Mouse (Mus musculus): ENCODE measurements around the gene Wbp2nl. TPM values are rescaled to one million over a fixed set of nuclear protein-coding genes. Genes with fewer than 3 reads are reported as not detected.

The Wbp2nl gene
- total and polyA plus RNA-seq, 3 experiments, result 0.11 TPM; not detected in 2

DNA sequence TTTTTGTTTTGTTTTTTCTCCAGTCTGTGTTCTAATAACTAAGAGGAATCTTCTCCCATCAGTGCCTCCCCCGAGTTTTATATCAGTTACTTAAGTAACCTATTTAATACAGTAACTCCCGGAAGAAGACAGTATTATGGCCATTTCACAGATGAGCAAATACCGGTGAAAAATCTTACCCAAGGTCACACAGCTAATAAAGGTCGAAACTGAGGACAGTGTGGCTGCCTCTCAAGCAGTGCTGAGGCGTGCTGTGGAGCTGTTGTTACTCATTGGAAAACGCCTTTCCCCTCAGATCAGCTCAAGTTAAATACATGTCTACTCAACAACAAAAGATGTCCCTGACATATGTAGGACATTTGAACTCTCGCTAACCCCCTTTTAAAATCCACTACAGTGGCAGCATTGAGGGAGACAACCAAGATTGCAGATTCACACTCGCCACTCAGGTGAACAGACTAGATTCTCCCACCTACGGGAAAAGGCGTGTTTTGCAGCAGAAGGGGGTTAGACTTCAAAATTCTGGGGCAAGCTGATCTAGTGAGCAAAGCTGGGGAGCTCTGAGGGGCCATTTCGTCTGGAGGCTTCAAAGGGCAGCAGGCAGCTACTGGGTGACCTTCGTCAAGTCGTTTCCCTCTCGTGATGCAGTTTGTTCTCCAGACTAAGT, 54.5 kb downstream of the Wbp2nl start:
- no peaks in the 10 kb centered on the region for H3K27me3 ChIP-seq (ENCODE audit: insufficient read depth, low read length)
- DNase-seq (ENCODE audit: low spot score) (no peak), ATAC-seq (ENCODE audit: extremely low read depth, insufficient number of reproducible peaks, low FRiP score, poor library complexity, severe bottlenecking) (no peak)

DNA sequence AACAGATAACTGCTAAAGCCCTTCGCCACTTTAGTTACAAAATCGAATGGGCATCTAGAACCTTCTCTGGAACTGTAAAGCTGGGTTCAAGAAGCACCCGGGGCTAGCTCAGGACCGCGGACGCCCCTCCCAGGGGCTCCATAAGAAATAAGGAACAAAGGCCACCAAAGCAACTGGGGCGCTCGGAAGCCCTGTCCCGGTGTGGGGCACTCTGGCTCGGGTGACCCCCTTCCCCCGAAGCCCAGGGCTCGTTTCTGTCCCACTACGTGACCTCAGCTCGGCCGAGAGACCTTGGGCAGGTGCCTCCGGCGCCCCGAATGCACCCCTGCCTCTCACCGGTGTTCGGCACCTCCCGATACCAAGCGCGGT, 55.0 kb downstream of the Wbp2nl start:
- no peak for ATAC-seq (ENCODE audit: extremely low read depth, insufficient number of reproducible peaks, low FRiP score, poor library complexity, severe bottlenecking)
- TF ChIP-seq GATA2 (IDR thresholded peaks at IDR 0.05; ENCODE audit: borderline replicate concordance, low read depth, low read length) (no peak), POLR2AphosphoS5 (IDR thresholded peaks at IDR 0.05; ENCODE audit: insufficient replicate concordance, low read depth, low read length) (no peak)

More for the DNA sequence above, 54.5 kb downstream of the Wbp2nl start:
- Histone ChIP-seq H3K9me3 (replicated peaks) (0 out of 2 replicates have a peak, but pooled peaks cover 3% of the 10 kb centered on the region), H3K36me3 (replicated peaks) (peaks cover 54% of the 10 kb centered on the region), H3K4me3 (ENCODE audit: low read depth, low read length) (peak overlapping the region; percentile 94), H3K4me1 (ENCODE audit: insufficient read depth, low read depth, low read length) (peaks cover 60% of the 10 kb centered on the region)
- TF ChIP-seq TAL1 (conservative IDR thresholded peaks at IDR 0.05; ENCODE audit: low read depth, low read length), result no peak
- no peak for TF ChIP-seq GATA1 (IDR thresholded peaks at IDR 0.05; ENCODE audit: borderline replicate concordance, low read length)
- no peak for TF ChIP-seq CTCF (IDR thresholded peaks at IDR 0.05; ENCODE audit: low read depth, low read length)
- TF ChIP-seq POLR2AphosphoS5 (IDR thresholded peaks at IDR 0.05; ENCODE audit: insufficient replicate concordance, low read depth, low read length), result no peak
- no peak for TF ChIP-seq GATA2 (IDR thresholded peaks at IDR 0.05; ENCODE audit: borderline replicate concordance, low read depth, low read length)

DNA sequence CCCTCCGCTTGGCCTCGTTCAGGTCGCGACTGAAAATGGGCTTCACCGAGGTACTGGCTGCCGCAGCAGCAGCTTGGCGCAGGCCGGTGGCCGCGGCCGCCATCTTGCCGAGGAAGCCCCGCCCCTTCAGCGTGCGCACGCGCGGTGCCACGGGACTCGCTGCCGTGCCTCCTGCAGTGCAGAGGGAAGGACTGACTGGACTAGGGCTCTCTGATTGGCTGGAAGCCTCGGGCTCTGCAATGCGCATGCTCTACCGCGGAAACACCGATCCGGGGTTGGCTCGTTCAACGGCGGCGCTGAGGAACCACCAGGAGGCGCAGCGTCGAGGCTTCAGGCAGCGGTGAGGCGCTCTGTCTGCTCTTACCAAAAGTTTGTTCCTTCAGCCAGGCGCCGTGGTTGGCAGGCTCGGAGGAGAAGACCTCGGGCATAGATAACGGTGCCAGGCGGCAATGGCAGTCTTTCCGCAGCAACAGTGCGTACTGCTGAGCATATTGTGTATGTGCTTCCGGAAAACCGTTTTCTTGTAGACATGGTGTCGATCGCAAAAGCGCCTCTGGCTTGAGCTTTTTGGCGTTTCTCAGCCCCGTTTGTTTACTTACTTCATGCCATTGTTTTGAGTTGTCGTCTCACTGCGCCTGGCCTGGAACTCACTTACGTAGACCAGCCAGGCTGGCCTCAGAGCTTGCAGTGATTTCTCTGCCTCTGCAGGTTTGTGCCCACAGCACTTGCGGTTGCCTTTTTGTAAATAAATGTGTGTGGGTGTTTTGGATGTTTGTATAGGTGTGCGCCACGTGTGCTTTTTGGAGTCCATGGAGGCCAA, 55.6 kb downstream of the Wbp2nl start, which contains the start of gene Ndufa6:
Ndufa6 (minus strand) TSS at position 197 of the 820 bp plus-strand sequence.
- Histone ChIP-seq H3K9me3 (replicated peaks) (0 out of 2 replicates have a peak, but pooled peaks cover 3% of the 10 kb centered on the region), H3K4me1 (ENCODE audit: insufficient read depth, low read depth, low read length) (peaks cover 60% of the 10 kb centered on the region), H3K27me3 (ENCODE audit: insufficient read depth, low read length) (no peaks in the 10 kb centered on the region), H3K4me3 (ENCODE audit: low read depth, low read length) (peak within 1 kb of the TSS; percentile 94), H3K36me3 (replicated peaks) (peaks cover 46% of the 10 kb centered on the region)
- DNase-seq (ENCODE audit: low spot score) (peak; percentile 97), ATAC-seq (ENCODE audit: extremely low read depth, insufficient number of reproducible peaks, low FRiP score, poor library complexity, severe bottlenecking) (peak; percentile 98)
- TF ChIP-seq POLR2AphosphoS5 (IDR thresholded peaks at IDR 0.05; ENCODE audit: insufficient replicate concordance, low read depth, low read length), result no peak
- no peak for TF ChIP-seq GATA1 (IDR thresholded peaks at IDR 0.05; ENCODE audit: borderline replicate concordance, low read length)
- TF ChIP-seq TAL1 (conservative IDR thresholded peaks at IDR 0.05; ENCODE audit: low read depth, low read length), result no peak
- no peak for TF ChIP-seq GATA2 (IDR thresholded peaks at IDR 0.05; ENCODE audit: borderline replicate concordance, low read depth, low read length)
- peak; percentile 66 for TF ChIP-seq CTCF (IDR thresholded peaks at IDR 0.05; ENCODE audit: low read depth, low read length)

More for the DNA sequence above, 55.0 kb downstream of the Wbp2nl start:
- Histone ChIP-seq H3K4me1 (ENCODE audit: insufficient read depth, low read depth, low read length) (peaks cover 59% of the 10 kb centered on the region), H3K36me3 (replicated peaks) (peaks cover 52% of the 10 kb centered on the region), H3K27me3 (ENCODE audit: insufficient read depth, low read length) (no peaks in the 10 kb centered on the region), H3K9me3 (replicated peaks) (0 out of 2 replicates have a peak, but pooled peaks cover 3% of the 10 kb centered on the region), H3K4me3 (ENCODE audit: low read depth, low read length) (peak overlapping the region; percentile 94)
- no peak for DNase-seq (ENCODE audit: low spot score)

DNA sequence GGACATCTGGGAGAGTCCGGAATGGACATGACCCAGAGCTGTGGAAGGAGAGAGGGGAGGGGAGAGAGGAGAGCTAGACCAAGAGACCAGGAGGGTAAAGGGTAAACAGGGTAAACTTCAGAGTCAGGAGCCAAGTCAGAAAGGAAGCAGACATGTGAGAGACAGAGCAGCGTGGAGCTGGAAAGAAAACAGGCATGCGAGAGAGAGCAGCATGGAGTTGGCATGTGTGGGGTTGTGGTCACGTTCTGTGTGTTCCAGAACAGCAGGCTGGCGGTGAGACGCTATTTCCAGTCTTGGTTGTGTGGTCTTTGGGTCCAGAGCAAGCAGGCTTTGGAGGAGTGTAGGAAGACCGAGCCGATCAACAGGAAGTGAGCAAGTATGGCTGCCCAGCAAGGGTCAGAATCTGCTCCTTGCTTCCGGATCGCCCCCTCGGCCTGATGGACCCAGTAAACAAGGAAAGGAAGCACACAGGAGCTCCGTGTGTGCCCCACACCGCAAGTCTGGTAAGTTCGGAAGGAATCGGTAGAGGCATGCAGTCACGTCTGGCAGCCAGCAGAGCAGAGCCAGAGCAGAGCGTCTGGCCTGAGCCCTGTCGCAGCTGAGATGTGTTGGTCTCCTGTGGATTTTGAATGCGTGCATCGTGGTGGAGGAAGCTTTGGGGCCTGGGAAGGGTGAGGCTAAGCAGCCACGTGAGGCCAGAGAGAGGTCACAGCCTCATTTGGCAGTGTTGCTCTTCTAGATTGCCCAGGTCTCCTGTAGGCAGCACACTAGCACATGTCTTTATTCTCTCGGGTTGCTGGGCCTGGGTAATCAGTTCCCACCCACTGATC, 59.9 kb downstream of the Wbp2nl start:
- DNase-seq (ENCODE audit: low spot score) (no peak), ATAC-seq (ENCODE audit: extremely low read depth, insufficient number of reproducible peaks, low FRiP score, poor library complexity, severe bottlenecking) (no peak)
- TF ChIP-seq TAL1 (conservative IDR thresholded peaks at IDR 0.05; ENCODE audit: low read depth, low read length) (no peak), CTCF (IDR thresholded peaks at IDR 0.05; ENCODE audit: low read depth, low read length) (no peak), POLR2AphosphoS5 (IDR thresholded peaks at IDR 0.05; ENCODE audit: insufficient replicate concordance, low read depth, low read length) (no peak), GATA2 (IDR thresholded peaks at IDR 0.05; ENCODE audit: borderline replicate concordance, low read depth, low read length) (no peak), GATA1 (IDR thresholded peaks at IDR 0.05; ENCODE audit: borderline replicate concordance, low read length) (no peak)
- Histone ChIP-seq H3K36me3 (replicated peaks) (peaks cover 15% of the 10 kb centered on the region), H3K9me3 (replicated peaks) (0 out of 2 replicates have a peak, but pooled peaks cover 3% of the 10 kb centered on the region), H3K4me1 (ENCODE audit: insufficient read depth, low read depth, low read length) (peaks cover 26% of the 10 kb centered on the region), H3K27me3 (ENCODE audit: insufficient read depth, low read length) (no peaks in the 10 kb centered on the region), H3K4me3 (ENCODE audit: low read depth, low read length) (no peak overlapping the region)

DNA sequence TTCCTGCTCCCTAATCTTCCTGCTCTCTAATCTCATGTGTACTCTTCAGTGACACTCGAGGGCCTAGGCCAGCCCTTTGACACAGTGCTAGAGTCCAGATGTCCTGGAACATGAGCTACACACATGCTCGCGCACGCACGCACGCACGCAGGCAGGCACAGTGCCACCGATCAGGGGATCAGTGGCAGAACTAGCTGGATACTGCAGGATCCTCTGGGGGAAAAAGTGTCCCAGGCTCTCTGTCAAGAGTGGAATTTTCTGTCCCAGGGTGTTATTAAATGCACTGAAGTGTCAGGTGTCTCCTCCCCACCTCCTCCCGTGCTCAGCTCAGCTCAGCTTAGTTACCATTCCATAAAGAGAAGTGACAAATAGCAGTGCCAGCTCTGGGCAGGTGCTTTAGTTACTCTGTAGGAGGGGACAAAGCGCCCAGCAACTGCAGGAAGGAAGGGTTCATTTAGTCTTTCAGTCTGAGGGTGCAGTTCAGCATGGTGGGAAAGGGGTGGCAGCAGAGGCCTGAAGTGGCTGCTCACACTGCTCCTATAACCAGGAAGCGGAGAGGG, 62.8 kb downstream of the Wbp2nl start:
- ATAC-seq (ENCODE audit: extremely low read depth, insufficient number of reproducible peaks, low FRiP score, poor library complexity, severe bottlenecking) (no peak), DNase-seq (ENCODE audit: low spot score) (no peak)
- H3K9me3 ChIP-seq (replicated peaks), result no peaks in the 10 kb centered on the region
- TF ChIP-seq GATA1 (IDR thresholded peaks at IDR 0.05; ENCODE audit: borderline replicate concordance, low read length) (no peak), CTCF (IDR thresholded peaks at IDR 0.05; ENCODE audit: low read depth, low read length) (no peak), GATA2 (IDR thresholded peaks at IDR 0.05; ENCODE audit: borderline replicate concordance, low read depth, low read length) (no peak), TAL1 (conservative IDR thresholded peaks at IDR 0.05; ENCODE audit: low read depth, low read length) (no peak), POLR2AphosphoS5 (IDR thresholded peaks at IDR 0.05; ENCODE audit: insufficient replicate concordance, low read depth, low read length) (no peak)
- no peaks in the 10 kb centered on the region for H3K27me3 ChIP-seq (ENCODE audit: insufficient read depth, low read length)
- no peak overlapping the region for H3K4me3 ChIP-seq (ENCODE audit: low read depth, low read length)
- H3K4me1 ChIP-seq (ENCODE audit: insufficient read depth, low read depth, low read length), result peaks cover 17% of the 10 kb centered on the region
- H3K36me3 ChIP-seq (replicated peaks), result peaks cover 7% of the 10 kb centered on the region

Data from G1E (cell line).